Mouse (Mus musculus) hindbrain, embryonic 16.5 days (tissue): ENCODE results near the gene Sec14l5. TPM values are rescaled to one million over a fixed set of nuclear protein-coding genes. Genes with fewer than 3 reads are reported as not detected.

Experiments used
- ATAC-seq: fragments of 200-750 bp; cut with Nextera tagmentation; 2 replicates; pipeline ENCODE4 v1.8.0; 2017; ENCODE audit warnings: moderate TSS enrichment, moderate library complexity
- H3K27ac ChIP-seq: fragments of 300-500 bp; sonication (generic); 2 replicates; pipeline ENCODE4 v1.5.1; 2014; ENCODE audit warnings: low read depth, mild to moderate bottlenecking, control low read depth, low read length, moderate library complexity
- H3K27me3 ChIP-seq: fragments of 300-500 bp; sonication (generic); replicated peaks from 2 replicates; pipeline ENCODE4 v1.6.1; 2014; ENCODE audit warnings: low read length; ENCODE audit not compliant: control insufficient read depth, insufficient read depth
- H3K36me3 ChIP-seq: fragments of 300-500 bp; sonication (generic); 2 replicates; pipeline ENCODE4 v1.6.1; 2014; ENCODE audit warnings: mild to moderate bottlenecking, low read length, moderate library complexity, mixed read lengths; ENCODE audit not compliant: control insufficient read depth, insufficient read depth
- H3K4me1 ChIP-seq: fragments of 300-500 bp; sonication (generic); 2 replicates; pipeline ENCODE4 v1.6.1; 2014; ENCODE audit warnings: low read depth, low read length; ENCODE audit not compliant: control insufficient read depth, insufficient read depth
- H3K4me2 ChIP-seq: fragments of 300-500 bp; sonication (generic); 2 replicates; pipeline ENCODE4 v1.6.1; 2014; ENCODE audit warnings: mild to moderate bottlenecking, low read length, control low read depth, moderate library complexity
- H3K4me3 ChIP-seq: fragments of 300-500 bp; sonication (generic); 2 replicates; pipeline ENCODE4 v1.5.1; 2014; ENCODE audit warnings: mild to moderate bottlenecking, low read length, control low read depth, moderate library complexity
- H3K9ac ChIP-seq: fragments of 300-500 bp; sonication (generic); 2 replicates; pipeline ENCODE4 v1.6.1; 2014; ENCODE audit warnings: low read depth, mild to moderate bottlenecking, control low read depth, low read length, moderate library complexity
- H3K9me3 ChIP-seq: fragments of 300-500 bp; sonication (generic); 2 replicates; pipeline ENCODE4 v1.6.1; 2014; ENCODE audit warnings: mild to moderate bottlenecking, low read length, moderate library complexity; ENCODE audit not compliant: control insufficient read depth
- WGBS: fragments of 180-500 bp; shearing (Covaris S2); extraction: QIAGEN DNeasy Blood & Tissue Kit; methylation state at CpG from one replicate; pipeline ENCODE4 v1.1.7; 2014; 5-methylcytosine and 5-hydroxymethylcytosine counted together
- polyA plus RNA-seq: library from polyadenylated mRNA; unstranded; fragments of >200 nt; fragmentation: Nextera tagmentation; extraction: Ambion mirVana; gene quantifications from 2 replicates; pipeline ENCODE4 v1.2.1, GENCODE M21; 2015

The Sec14l5 gene
- polyA plus RNA-seq, 1 experiment from 2014 or later = 0.15 TPM

- Histone ChIP-seq H3K9ac (no peak overlapping the region), H3K4me2 (no peak overlapping the region), H3K4me1 (peaks cover 3% of the 10 kb centered on the region; the same call in 1 of the 2 replicates), H3K9me3 (no peaks in the 10 kb centered on the region), H3K27me3 (peaks cover 40% of the 10 kb centered on the region), H3K36me3 (no peaks in the 10 kb centered on the region), H3K27ac (no peak overlapping the region), H3K4me3 (no peak overlapping the region)
- WGBS = 39% methylated on average over 2 of the region's 2 CpGs
- ATAC-seq = no peak
Observed at GRCm38 (mm10) chr16:5130196-5130595, 16.7 kb upstream of the Sec14l5 start.

GRCm38 (mm10) chr16:5130766-5131165, 16.1 kb upstream of the Sec14l5 start:
- Histone ChIP-seq H3K4me2 (no peak overlapping the region), H3K27me3 (peaks cover 41% of the 10 kb centered on the region), H3K36me3 (no peaks in the 10 kb centered on the region), H3K4me1 (peaks cover 3% of the 10 kb centered on the region; the same call in 1 of the 2 replicates), H3K4me3 (no peak overlapping the region), H3K27ac (no peak overlapping the region), H3K9ac (no peak overlapping the region), H3K9me3 (no peaks in the 10 kb centered on the region)
- ATAC-seq = no peak
- 8% methylated on average over 4 of the region's 4 CpGs for WGBS

- Histone ChIP-seq H3K27me3 (peaks cover 41% of the 10 kb centered on the region), H3K9me3 (no peaks in the 10 kb centered on the region), H3K27ac (no peak overlapping the region), H3K36me3 (no peaks in the 10 kb centered on the region), H3K9ac (no peak overlapping the region), H3K4me2 (no peak overlapping the region; the same call in 1 of the 2 replicates), H3K4me1 (peaks cover 3% of the 10 kb centered on the region; the same call in 1 of the 2 replicates), H3K4me3 (no peak overlapping the region)
- no peak for ATAC-seq
- WGBS = 1% methylated on average over 25 of the region's 25 CpGs
Observed at GRCm38 (mm10) chr16:5131251-5131922, 15.5 kb upstream of the Sec14l5 start.

GRCm38 (mm10) chr16:5132401-5132801, 14.5 kb upstream of the Sec14l5 start, which contains the start of gene Ppl:
Gene Ppl, minus strand, starts transcription at chr16:5132421.
- ATAC-seq = no peak
- no peaks in the 10 kb centered on the region for H3K9me3 ChIP-seq
- H3K27me3 ChIP-seq = peaks cover 41% of the 10 kb centered on the region
- WGBS = 1% methylated on average over 35 of the region's 39 CpGs
- no peaks in the 10 kb centered on the region for H3K36me3 ChIP-seq
- peak within 1 kb of the TSS; percentile 55 for H3K4me2 ChIP-seq
- peaks cover 3% of the 10 kb centered on the region; the same call in 1 of the 2 replicates for H3K4me1 ChIP-seq
- H3K9ac ChIP-seq = 0 out of 2 replicates have a peak within 1 kb of the TSS, but pooled peaks have one; percentile 36
- no peak within 1 kb of the TSS for H3K27ac ChIP-seq
- H3K4me3 ChIP-seq = peak within 1 kb of the TSS; percentile 34

GRCm38 (mm10) chr16:5134623-5135330, 12.1 kb upstream of the Sec14l5 start:
- H3K4me1 ChIP-seq = peaks cover 3% of the 10 kb centered on the region; the same call in 1 of the 2 replicates
- H3K9me3 ChIP-seq = no peaks in the 10 kb centered on the region
- no peak overlapping the region for H3K9ac ChIP-seq
- ATAC-seq = peak; percentile 46; the same call in 1 of the 2 replicates
- H3K27me3 ChIP-seq = peaks cover 38% of the 10 kb centered on the region
- no peak overlapping the region for H3K4me3 ChIP-seq
- H3K36me3 ChIP-seq = no peaks in the 10 kb centered on the region
- 62% methylated on average over 13 of the region's 14 CpGs for WGBS
- no peak overlapping the region for H3K27ac ChIP-seq
- no peak overlapping the region for H3K4me2 ChIP-seq

GRCm38 (mm10) chr16:5135551-5136261, 11.2 kb upstream of the Sec14l5 start:
- H3K36me3 ChIP-seq = no peaks in the 10 kb centered on the region
- peaks cover 30% of the 10 kb centered on the region for H3K27me3 ChIP-seq
- 68% methylated on average over 8 of the region's 8 CpGs for WGBS
- H3K4me1 ChIP-seq = peaks cover 3% of the 10 kb centered on the region; the same call in 1 of the 2 replicates
- no peak for ATAC-seq
- no peak overlapping the region for H3K4me3 ChIP-seq
- H3K4me2 ChIP-seq = no peak overlapping the region
- H3K9ac ChIP-seq = no peak overlapping the region
- no peak overlapping the region for H3K27ac ChIP-seq
- H3K9me3 ChIP-seq = no peaks in the 10 kb centered on the region

GRCm38 (mm10) chr16:5136505-5136904, 10.4 kb upstream of the Sec14l5 start:
- no peak overlapping the region for H3K4me2 ChIP-seq
- no peak overlapping the region for H3K9ac ChIP-seq
- no peaks in the 10 kb centered on the region for H3K9me3 ChIP-seq
- no peak overlapping the region for H3K4me3 ChIP-seq
- WGBS = 8% methylated on average over 4 of the region's 4 CpGs
- no peak for ATAC-seq
- peaks cover 22% of the 10 kb centered on the region for H3K27me3 ChIP-seq
- no peaks in the 10 kb centered on the region for H3K36me3 ChIP-seq
- peaks cover 3% of the 10 kb centered on the region; the same call in 1 of the 2 replicates for H3K4me1 ChIP-seq
- no peak overlapping the region for H3K27ac ChIP-seq

- H3K36me3 ChIP-seq = no peaks in the 10 kb centered on the region
- H3K4me2 ChIP-seq = no peak overlapping the region
- peaks cover 2% of the 10 kb centered on the region; the same call in 1 of the 2 replicates for H3K4me1 ChIP-seq
- ATAC-seq = no peak
- H3K27me3 ChIP-seq = peaks cover 19% of the 10 kb centered on the region
- H3K27ac ChIP-seq = no peak overlapping the region
- no peaks in the 10 kb centered on the region for H3K9me3 ChIP-seq
- no peak overlapping the region for H3K9ac ChIP-seq
- H3K4me3 ChIP-seq = no peak overlapping the region
- WGBS = 41% methylated on average over 12 of the region's 12 CpGs
Observed at GRCm38 (mm10) chr16:5137006-5137540, 9.8 kb upstream of the Sec14l5 start.
